Mouse (Mus musculus) cerebellum, adult 11 months (tissue): Measurements from ENCODE around the gene 3425401B19Rik.

Experiments
- DNase-seq: peaks from one replicate; pipeline ENCODE4 v3.0.0; 2022

Gene 3425401B19Rik

GRCm38 (mm10) chr14:32685124-32685826 lies at the start of gene 3425401B19Rik:
3425401B19Rik (minus strand) TSS chr14:32685293.
- DNase-seq = no peak

DNA sequence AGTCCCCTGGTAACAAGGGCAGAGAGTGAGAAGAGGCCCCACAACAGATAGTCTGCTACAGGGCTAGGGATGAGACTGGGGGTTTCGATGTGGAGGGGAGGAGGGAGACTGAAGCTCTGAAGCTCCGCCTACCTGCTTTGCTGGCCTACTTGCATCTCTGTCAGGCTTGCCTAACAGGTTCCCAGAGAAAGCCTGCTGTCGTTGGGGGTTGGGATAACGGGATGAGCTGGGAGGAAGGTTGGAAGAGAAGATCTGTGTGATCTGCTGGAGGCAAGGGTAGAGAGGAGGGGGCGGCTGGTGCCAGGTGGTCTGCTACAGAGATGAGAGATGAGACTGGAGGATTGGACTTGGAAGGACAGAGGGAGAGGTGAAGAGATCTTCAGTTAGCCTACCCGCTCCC lies 47.9 kb upstream of the 3425401B19Rik start:
- no peak for DNase-seq

- no peak for DNase-seq
Observed at GRCm38 (mm10) chr14:32726864-32727263, 41.8 kb upstream of the 3425401B19Rik start.

- no peak for DNase-seq
Observed at GRCm38 (mm10) chr14:32721461-32721860, 36.4 kb upstream of the 3425401B19Rik start.

DNA sequence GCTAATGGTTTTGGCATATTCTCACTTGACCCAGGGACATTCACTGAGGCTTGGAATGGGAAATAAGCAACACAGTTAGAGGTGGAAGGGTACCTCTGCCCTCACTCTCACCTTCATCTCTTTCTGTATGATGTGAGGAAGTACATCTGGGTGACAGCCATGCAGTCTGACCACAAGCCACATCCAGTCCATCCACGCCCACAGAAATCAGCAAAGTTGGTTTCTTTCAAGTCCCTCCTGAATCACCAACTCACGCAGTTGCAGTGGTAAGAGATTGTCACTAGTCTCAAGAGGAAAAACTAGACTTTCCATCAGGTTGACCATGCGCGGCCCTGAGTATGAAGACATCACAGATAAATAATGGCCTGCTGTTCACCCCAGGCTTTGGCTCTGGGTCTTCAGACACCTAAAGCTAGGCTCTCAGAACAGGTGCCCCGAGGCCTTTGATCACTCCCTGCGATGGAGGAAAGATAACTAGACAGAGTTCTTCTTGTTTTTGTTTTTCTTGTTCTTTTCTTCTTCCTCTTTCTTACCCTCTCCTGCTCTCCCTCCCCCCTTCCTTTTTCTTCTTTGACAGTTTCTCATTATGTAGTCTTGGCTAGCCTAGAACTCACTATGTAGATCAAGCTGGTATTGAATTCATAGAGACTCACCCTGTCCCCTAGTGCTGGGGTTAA lies 31.8 kb upstream of the 3425401B19Rik start:
- no peak for DNase-seq

DNA sequence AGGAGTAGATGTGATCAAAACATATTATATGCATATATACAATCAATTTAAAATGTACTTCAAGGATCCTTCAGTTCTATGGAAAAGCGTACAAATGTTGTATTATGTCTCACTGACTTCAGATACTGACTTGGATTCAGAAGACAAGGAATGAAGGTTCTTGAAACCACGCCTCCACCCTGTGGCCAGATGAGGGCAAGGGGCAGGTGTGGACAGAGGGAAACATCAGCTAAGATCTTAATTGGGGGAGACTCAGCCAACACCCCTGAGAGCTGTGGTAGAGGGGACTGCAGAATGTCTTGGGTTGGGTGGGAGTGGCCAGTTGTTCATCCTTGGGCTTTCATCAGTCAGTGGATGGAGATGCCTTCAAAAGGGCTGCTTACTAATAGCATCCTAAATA lies 30.4 kb upstream of the 3425401B19Rik start:
- no peak for DNase-seq

DNA sequence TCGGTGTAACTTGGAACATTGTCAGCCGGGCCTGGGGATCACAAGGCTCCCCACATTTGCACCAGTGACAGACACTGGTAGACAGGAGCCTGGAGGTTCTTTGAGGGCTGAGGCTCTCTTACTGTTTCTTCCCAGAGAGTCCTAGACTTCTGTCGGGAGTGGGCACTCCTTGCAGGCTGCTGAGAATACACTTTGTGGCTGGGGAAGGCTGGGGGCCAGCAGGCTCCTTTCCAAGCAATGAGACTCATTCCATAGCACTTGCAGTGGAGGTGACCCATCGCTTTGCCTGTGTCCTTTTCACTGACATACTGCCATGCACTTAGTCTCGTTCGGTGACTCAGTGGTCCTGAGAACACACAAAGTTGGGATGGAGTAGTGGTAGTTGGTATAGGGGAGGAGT lies 30.0 kb upstream of the 3425401B19Rik start:
- DNase-seq = no peak

DNA sequence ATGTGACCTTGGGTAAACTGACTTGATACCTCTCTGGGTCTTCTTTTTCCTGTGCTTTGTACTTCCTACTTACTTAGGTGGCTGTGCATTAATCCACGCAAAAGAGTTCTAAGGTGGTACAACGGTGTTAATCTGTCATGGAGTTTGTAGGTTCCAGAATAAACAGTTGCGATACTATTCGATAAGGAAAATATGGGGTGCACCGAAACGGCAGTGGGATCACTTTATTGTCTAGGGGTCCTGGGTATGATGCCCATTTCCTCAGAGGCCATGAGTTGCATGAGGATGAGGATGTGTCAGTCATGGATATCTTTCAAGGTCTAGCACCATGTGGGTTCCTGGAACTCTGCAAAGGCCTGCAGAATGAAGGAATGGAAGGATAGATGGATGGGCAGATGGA lies 24.8 kb upstream of the 3425401B19Rik start:
- no peak for DNase-seq

GRCm38 (mm10) chr14:32708756-32709155 lies 23.7 kb upstream of the 3425401B19Rik start:
- DNase-seq = no peak

- no peak for DNase-seq
Observed at GRCm38 (mm10) chr14:32707938-32708337, 22.8 kb upstream of the 3425401B19Rik start.

GRCm38 (mm10) chr14:32700972-32701371 lies 15.9 kb upstream of the 3425401B19Rik start:
- no peak for DNase-seq

DNA sequence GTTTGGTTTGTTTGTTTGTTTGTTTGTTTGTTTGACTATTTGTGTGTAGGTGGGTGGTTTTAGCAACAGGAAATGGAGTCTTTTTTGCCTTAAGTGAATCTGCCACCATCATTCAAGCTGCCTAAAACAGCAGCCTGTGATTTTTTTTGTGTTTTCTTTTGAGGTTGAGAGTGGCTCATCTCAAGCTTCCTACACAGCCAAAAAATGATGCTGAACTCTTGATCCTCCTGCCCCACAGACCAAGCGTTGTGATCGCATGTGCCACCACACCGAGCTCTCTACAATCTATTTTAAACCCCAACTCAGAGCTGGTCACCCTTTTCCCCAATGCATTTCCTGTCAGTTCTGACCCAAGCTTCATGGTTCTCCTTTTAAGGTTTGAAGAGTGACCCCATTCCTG lies 13.5 kb upstream of the 3425401B19Rik start:
- no peak for DNase-seq

- DNase-seq = no peak
Observed at GRCm38 (mm10) chr14:32697774-32698173, 12.7 kb upstream of the 3425401B19Rik start.

GRCm38 (mm10) chr14:32696344-32696743 lies 11.3 kb upstream of the 3425401B19Rik start:
- DNase-seq = no peak

DNA sequence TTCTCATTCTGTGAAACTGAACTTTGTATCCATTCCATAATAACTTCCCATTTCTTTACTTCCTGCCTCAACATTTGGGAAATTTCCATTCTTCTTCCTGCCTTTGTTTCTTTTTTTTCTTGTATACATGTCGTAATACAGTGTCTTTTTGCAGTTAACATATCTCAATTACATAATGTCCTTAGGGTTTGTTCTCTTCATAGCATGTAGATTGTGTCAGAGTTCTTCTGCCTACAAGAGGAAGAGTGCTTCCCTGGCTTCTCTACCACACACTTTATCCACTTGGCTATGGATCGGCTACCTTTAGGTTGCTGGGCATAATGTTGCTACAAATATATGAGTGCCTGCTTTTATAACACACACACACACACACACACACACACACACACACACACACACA lies 10.8 kb upstream of the 3425401B19Rik start:
- DNase-seq = no peak

DNA sequence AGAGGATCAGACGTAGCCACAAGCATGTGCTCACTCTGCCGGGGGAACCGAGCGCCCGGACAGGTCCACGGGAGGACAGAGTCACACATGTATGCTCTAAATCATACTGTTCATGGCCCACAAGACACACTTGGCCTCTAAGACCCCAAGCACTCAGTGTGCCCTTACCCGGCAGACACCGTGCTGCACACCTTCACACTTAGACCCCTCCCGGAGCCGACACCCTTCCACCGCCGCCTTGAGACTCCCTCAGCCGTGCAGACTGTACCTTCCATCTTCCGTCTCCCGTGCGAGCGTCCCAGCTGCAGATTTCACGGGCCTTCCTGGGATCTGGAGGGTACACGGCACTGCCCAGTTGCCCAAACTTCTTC lies 373 bp downstream of the 3425401B19Rik start:
- no peak for DNase-seq

- DNase-seq = peak; percentile 6
Observed at GRCm38 (mm10) chr14:32683982-32684734, 935 bp downstream of the 3425401B19Rik start.

DNA sequence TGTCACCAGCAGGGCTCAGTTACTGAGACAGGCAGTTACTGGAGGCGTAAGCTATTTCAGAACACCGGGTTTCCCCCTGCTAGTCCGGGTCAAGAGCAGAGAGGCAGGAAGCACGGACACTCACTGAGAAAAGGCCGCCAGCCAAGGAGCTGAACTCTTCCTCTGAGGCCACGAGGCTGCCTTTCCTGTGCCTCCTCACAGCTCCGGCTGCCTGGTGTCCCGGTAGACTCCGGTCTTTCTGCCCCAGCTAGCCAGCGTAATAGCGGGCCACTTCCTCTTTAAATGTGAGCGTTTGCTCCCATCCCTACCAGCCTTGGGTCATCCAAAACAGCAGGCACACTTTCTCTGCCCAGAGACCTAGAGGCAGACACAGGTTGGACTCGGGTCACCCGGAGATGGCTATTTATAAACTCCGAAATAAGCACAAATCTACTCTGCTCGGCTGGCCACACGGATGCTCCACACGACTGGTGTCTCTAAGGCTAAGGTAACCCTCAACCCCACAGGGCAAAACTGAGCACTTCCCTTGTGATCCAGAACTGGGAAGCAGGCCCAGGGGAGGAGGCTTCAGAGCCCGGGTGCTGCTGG lies 1.7 kb downstream of the 3425401B19Rik start:
- peak; percentile 14 for DNase-seq

GRCm38 (mm10) chr14:32682536-32682935 lies 2.6 kb downstream of the 3425401B19Rik start:
- DNase-seq = no peak

DNA sequence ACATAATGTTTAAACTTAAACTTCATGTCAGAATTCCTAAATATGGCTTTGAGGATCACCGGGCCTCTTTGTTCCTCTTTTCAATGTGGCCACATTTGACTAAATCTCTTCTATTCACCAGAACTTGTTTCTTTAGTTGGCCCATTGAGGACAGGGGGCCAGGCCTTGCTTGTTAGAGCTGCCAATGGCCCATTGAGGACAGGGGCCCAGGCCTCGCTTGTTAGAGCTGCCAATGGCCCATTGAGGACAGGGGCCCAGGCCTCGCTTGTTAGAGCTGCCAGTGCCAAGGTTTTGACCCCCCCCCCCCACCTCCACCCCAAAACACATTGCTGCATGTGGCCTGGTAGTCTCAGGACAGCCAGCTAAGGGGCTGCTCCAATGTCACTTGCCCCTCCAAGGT lies 3.5 kb downstream of the 3425401B19Rik start:
- no peak for DNase-seq

DNA sequence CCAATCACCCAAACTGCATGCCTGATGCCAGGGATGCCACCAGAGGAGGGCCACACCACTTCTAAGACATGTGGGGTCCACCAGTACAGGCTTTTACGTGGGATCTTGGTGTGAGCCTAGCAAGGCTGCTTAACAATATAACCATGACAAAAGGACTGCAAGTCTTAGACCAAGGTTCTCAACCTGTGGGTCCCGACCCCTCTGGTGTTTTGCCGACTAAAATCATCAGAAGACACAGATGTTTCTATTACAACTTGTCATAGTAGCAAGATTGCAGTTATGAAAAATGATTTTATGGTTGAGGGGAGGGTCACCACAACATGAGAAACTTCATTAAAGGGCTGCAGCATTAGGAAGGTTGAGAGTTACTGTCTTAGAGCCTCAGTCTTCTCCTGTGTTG lies 6.5 kb downstream of the 3425401B19Rik start:
- DNase-seq = no peak

GRCm38 (mm10) chr14:32673178-32673577 lies 11.9 kb downstream of the 3425401B19Rik start:
- DNase-seq = no peak

GRCm38 (mm10) chr14:32663099-32663498 lies 22.0 kb downstream of the 3425401B19Rik start:
- no peak for DNase-seq

- DNase-seq = no peak
Observed at GRCm38 (mm10) chr14:32659781-32660180, 25.3 kb downstream of the 3425401B19Rik start.
